Mouse (Mus musculus): ENCODE results near the gene Trib3. TPM values are rescaled to one million over a fixed set of nuclear protein-coding genes. Genes with fewer than 3 reads are reported as not detected.
"Not testable (repeated sequence)": the region's sequence is repeated elsewhere in the genome, so short reads cannot be mapped to it uniquely, and the experiment has no call there.

Trib3 gene
- polyA plus RNA-seq, 1 experiment: 4.3 TPM

DNA sequence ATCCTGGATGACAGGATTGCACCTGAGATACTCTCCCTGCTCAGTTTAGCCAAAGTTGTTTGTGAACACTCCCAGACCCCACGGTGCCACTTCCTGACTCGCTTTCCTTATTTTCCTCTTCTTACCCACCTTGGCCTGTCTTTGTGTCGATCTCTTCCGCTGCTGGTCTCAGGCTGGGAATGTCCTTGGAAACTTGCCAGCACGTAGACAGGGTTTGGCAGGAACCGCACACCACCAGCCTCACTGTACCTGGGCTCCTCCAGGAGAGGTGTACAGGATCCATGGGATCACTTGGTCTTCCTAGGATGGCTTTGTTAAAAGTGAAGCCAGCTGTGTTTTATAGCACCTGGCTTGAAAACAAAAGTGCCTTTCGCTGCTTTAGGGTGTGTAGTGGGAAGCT is 30.8 kb downstream of the Trib3 start:
- DNase-seq (ENCODE audit: low read depth): no peak

DNA sequence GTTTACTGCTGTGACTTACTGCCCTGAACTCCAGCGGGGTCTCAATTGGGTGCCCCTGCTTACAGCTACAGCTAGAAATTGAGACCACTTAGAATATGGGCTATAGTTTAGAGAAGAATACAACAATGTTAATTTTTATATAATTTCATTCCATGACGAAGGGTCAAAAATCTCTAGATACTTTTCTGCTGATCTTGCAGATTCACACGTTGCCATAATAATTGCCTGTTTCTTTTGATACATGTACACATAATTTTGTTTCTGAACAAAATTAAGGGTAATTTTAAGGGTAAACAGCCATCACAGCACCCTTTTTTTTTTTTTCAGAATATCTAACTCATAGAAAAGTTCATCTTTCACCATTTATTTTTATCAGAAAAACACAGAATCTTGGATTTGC is 36.6 kb downstream of the Trib3 start:
- no peak for DNase-seq (ENCODE audit: low read depth)

DNA sequence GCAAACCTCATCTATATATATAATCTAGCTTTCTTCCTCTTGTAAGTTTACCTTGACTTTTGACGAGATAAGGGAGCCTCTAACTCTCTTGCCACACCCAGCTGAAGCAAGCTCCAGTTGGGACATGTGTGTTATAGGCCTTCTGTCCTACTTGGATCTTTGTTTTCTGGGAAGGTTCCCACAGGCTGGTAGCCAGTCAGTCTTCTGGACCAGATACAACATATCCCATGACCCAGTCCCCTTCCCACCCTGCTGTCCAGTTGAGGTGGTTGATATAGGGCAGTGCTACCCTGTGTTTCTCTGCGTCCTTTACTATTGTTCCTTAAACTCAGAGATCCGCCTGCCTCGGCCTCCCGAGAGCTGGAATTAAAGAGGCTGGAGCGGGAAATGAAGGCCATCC is 38.4 kb downstream of the Trib3 start:
- no peak for DNase-seq (ENCODE audit: low read depth)

DNA sequence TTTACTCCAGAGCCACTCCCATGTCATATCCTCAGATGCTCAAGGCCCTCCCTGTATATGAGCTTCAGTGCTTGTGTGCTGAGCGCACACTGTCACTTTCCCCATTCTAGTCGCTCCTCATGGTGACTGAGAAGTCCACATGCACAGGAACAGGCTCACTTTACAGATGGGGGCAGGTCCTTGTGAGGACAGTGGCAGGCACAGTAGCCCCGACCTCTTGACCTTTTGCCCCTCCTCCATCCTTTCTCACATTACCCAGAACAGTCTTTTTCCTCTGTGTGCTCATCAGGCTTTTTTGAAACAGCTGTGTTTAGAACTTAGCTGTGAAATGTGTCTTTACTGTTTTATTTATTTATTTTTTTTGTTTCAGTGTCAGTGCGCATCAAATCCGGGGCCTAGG is 40.1 kb downstream of the Trib3 start:
- DNase-seq (ENCODE audit: low read depth): no peak

DNA sequence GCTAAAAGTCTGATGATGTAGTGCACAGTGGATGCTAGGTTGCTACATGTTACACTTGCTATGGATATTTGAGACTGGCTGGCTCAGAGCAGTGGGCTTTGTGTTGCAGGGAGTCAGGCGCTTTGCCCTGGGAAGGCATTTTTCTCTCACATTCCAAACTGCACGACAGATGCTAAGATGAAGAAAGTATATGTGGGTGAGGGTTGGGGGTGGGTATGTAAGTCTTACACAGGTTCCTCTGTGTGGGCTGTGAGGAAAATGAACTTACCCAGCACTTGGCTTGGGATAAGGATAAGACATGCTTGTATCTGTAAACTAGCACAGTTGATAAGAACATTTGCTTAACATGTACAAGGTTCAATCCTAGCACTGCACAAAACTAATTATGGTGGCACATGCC is 41.0 kb downstream of the Trib3 start:
- DNase-seq (ENCODE audit: low read depth): no peak

DNA sequence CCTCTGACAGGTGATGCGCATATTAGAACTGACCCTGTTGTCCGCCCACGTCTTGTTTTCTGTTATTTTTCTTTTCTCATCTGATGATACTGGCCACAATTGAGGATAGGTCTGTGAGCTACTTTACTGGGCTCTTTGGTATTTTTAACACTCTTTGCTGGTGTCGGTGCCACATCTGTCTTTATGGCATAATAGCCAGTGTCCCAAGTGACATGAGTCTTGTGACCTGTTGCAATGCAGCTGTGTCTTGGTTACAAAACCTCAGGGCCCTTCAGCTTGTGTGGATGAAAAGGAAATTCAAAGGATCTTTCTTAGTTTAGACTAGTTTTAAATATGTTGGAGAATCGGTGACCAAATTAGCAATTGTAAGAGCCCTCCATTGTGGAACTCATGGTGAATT is 49.3 kb downstream of the Trib3 start:
- no peak for DNase-seq (ENCODE audit: low read depth)

DNA sequence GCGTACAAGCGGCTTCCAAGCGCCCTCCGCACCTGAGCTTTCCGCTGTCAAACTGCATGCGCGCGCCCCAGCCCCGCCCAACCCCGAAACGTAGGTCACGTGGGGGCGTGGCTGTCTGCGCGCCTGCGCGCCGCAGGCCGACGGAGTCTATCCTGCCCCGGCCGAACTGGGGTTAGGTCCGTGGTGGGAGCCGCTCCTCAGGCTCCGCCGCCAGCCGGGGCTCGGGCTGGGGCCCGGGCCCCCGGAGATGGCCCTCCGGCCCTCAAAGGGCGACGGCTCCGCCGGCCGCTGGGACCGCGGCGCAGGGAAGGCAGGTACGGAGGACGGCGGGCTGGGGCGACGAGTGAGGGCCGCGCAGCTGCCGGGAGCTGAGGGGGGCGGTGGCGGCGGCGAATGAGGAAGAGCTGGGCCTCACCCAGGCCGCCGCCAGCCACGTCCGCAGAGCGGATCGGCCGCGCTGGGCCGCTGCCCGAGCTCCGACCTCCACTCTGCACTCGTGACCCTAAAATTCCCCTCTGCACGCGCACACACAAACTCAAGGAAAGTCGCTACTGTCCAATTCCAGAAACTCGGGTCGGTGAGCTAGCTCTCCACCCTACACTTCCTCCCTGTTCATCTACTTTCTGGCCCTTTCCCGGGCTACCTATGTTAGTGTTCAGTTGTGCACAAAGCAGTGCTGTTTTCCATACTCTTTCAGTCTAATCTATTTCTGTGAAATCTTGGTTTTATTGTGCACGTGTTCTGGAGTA is 49.9 kb downstream of the Trib3 start, which contains the start of gene Tbc1d20:
TSS of gene Tbc1d20 (plus strand) at position 102 of the 749 bp plus-strand sequence.
- DNase-seq (ENCODE audit: low read depth): no peak

DNA sequence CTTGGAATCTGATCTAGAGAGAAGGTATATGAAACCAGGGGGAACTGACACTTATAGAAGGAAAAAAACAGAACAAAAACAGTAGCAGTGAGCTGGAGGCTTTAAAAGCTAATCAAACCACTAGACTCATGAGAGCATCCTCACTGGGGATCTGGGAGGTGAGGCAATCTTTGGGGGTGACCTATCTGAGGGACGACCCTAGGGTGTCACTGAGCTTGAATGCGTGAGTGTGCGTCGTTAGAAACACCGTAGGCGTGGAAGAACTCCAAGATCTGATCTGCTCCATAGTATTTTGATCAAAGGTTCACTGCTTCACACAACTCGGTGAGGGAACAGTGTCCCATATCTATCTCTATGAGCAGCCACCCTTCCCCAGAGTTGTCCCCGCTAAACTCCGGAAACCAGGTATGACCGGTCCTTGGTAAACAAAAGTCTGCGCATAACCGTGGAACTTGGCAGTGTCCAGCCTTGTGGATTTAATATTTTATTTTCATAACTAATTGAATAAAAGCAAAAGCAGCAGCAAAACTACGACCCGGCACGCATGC is 50.6 kb downstream of the Trib3 start:
- no peak for DNase-seq (ENCODE audit: low read depth)

DNA sequence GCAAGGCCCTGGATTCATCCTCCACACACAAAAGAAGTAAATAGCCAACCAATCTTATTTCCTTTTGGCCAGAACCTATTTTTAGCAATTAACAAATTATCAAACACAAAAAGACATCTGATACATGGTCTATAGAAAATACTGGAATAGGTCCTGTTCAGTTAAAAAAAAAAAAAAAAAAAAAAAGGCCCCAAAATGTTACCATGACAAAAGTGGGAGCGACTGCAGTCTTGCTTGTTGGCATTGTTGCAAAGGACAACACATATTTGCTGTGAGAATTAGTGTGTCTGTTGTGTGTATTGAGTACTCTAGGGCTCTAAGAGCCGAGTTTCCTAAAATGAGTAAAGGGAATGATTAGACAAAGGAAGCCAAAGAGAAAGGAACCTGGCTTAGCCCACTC is 51.4 kb downstream of the Trib3 start:
- no peak for DNase-seq (ENCODE audit: low read depth)

DNA sequence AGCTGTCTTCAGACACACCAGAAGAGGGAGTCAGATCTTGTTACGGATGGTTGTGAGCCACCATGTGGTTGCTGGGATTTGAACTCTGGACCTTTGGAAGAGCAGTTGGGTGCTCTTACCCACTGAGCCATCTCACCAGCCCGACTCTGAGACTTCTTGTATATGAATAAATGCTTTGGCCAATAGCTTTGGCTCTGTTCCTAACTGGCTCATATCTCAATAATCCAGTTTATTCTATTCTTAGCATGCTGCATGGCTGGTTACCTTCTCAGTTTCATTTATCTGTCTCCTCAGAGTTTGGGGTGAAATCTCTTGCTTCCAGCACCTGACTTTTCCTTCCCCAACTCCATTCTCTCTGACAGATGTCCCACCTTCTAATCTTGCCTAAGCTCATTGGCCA is 54.2 kb downstream of the Trib3 start:
- not testable (repeated sequence) for DNase-seq (ENCODE audit: low read depth)

DNA sequence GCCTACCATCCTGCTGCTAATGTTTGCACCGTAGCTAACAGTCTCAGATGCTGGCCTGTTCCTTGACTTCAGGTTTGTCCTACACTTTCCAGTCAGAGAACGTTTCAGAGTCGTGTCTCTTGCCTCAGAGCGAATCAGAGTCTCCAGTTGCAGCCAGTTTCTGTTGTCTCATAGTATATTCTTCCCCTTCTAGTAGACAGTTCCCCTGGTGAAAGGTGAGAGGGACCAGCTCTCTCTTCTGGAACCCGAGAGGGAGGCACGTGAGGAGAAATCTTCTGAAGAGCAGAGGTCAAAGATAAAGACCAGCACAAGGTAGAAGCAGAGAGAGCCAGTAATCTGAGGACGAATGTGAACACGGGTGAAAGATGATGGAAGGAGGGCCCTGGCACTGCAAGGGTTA is 55.8 kb downstream of the Trib3 start:
- no peak for DNase-seq (ENCODE audit: low read depth)

DNA sequence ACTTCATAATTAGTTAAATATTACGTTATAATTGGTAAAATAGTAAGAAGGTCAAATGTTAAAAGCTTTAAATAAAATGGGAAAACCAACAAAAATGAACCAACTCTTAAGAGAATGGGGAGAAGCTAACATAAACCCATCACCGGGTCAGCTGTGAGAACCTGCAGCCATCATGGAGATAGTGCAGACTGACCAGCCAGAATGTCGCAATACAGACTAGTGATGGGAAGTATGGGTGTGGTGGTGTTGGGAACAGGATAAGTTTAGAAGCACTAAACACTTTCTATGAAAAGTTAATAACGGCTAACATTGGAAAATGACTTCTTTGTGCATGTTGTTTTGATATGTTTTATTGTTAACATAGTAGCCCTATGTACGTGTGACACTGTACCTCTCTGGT is 56.3 kb downstream of the Trib3 start:
- no peak for DNase-seq (ENCODE audit: low read depth)

Other genes starting within 250 kb of the Trib3 start
- gene Srxn1, start 238.5 kb downstream of the Trib3 start, polyA plus RNA-seq (2012; rRNA removed): 109 and 124 TPM in 2 replicates
- 23.0 and 24.8 TPM in 2 replicates for gene Tcf15, start 200.5 kb downstream of the Trib3 start, polyA plus RNA-seq (2012; rRNA removed)
- 26.7 and 29.6 TPM in 2 replicates for gene Csnk2a1, start 117.2 kb downstream of the Trib3 start, polyA plus RNA-seq (2012; rRNA removed)
- 82.0 and 93.5 TPM in 2 replicates for gene Tbc1d20, start 50.2 kb downstream of the Trib3 start, polyA plus RNA-seq (2012; rRNA removed)
- gene Rbck1, start 11.4 kb downstream of the Trib3 start, polyA plus RNA-seq (2012; rRNA removed): 140 and 169 TPM in 2 replicates
- gene Nrsn2, start 32.6 kb upstream of the Trib3 start, polyA plus RNA-seq (2012; rRNA removed): 0.07 and 0.08 TPM in 2 replicates
- 14.0 and 20.1 TPM in 2 replicates for gene Sox12, start 54.0 kb upstream of the Trib3 start, polyA plus RNA-seq (2012; rRNA removed)
- gene Zcchc3, start 71.0 kb upstream of the Trib3 start, polyA plus RNA-seq (2012; rRNA removed): 4.0 and 5.6 TPM in 2 replicates
- 1.5 and 3.9 TPM in 2 replicates for gene 6820408C15Rik, start 71.6 kb upstream of the Trib3 start, polyA plus RNA-seq (2012; rRNA removed)
- gene Defb23, start 120.6 kb upstream of the Trib3 start, polyA plus RNA-seq (2012; rRNA removed): 374 and 466 TPM in 2 replicates
- gene Defb20, start 133.0 kb upstream of the Trib3 start, polyA plus RNA-seq (2012; rRNA removed): 2,505 and 2,619 TPM in 2 replicates
- 427 and 445 TPM in 2 replicates for gene Defb22, start 146.1 kb upstream of the Trib3 start, polyA plus RNA-seq (2012; rRNA removed)
- gene Defb26, start 167.7 kb upstream of the Trib3 start, polyA plus RNA-seq (2012; rRNA removed): 162 and 254 TPM in 2 replicates
- gene Defb28, start 174.2 kb upstream of the Trib3 start, polyA plus RNA-seq (2012; rRNA removed): 568 and 1,189 TPM in 2 replicates
- gene Defb29, start 196.1 kb upstream of the Trib3 start, polyA plus RNA-seq (2012; rRNA removed): 275 and 317 TPM in 2 replicates
- gene Gm17416, start 225.3 kb upstream of the Trib3 start, polyA plus RNA-seq (2012; rRNA removed): under 0.01 and 893 TPM in 2 replicates
- 358 and 473 TPM in 2 replicates for gene Defb21, start 228.7 kb upstream of the Trib3 start, polyA plus RNA-seq (2012; rRNA removed)
- 9.6 and 11.3 TPM in 2 replicates for gene Defb19, start 236.3 kb upstream of the Trib3 start, polyA plus RNA-seq (2012; rRNA removed)